Mouse (Mus musculus) midbrain, embryonic 14.5 days (tissue): Measurements from ENCODE around the gene Rora. TPM values are rescaled to one million over a fixed set of nuclear protein-coding genes. Genes with fewer than 3 reads are reported as not detected.

Experiments
- ATAC-seq: fragments of 200-750 bp; cut with Nextera tagmentation; 2 replicates; pipeline ENCODE4 v1.8.0; 2017; ENCODE audit warnings: moderate number of reproducible peaks, moderate library complexity; ENCODE audit not compliant: low FRiP score, low TSS enrichment
- DNase-seq: peaks from one replicate; pipeline ENCODE4 v3.0.0-alpha.2; 2015
- H3K27ac ChIP-seq: fragments of 300-500 bp; sonication (generic); replicated peaks from 2 replicates; pipeline ENCODE4 v1.5.1; 2014; ENCODE audit warnings: mild to moderate bottlenecking, low read depth, low read length, moderate library complexity
- H3K27me3 ChIP-seq: fragments of 300-500 bp; sonication (generic); 2 replicates; pipeline ENCODE4 v1.6.1; 2014; ENCODE audit warnings: low read length, control low read depth, mixed read lengths; ENCODE audit not compliant: control insufficient read depth, insufficient read depth
- H3K36me3 ChIP-seq: fragments of 300-500 bp; sonication (generic); 2 replicates; pipeline ENCODE4 v1.6.1; 2014; ENCODE audit warnings: low read length, control low read depth; ENCODE audit not compliant: control insufficient read depth, insufficient read depth
- H3K4me1 ChIP-seq: fragments of 300-500 bp; sonication (generic); 2 replicates; pipeline ENCODE4 v1.6.1; 2014; ENCODE audit warnings: mild to moderate bottlenecking, antibody characterized with exemption, low read length, control low read depth; ENCODE audit not compliant: control insufficient read depth, insufficient read depth
- H3K4me2 ChIP-seq: fragments of 300-500 bp; sonication (generic); 2 replicates; pipeline ENCODE4 v1.6.1; 2014; ENCODE audit warnings: mild to moderate bottlenecking, low read length, moderate library complexity
- H3K4me3 ChIP-seq: fragments of 300-500 bp; sonication (generic); replicated peaks from 2 replicates; pipeline ENCODE4 v1.5.1; 2014; ENCODE audit warnings: low read depth, low read length
- H3K9ac ChIP-seq: fragments of 300-500 bp; sonication (generic); replicated peaks from 2 replicates; pipeline ENCODE4 v1.6.1; 2014; ENCODE audit warnings: mild to moderate bottlenecking, low read length, moderate library complexity
- H3K9me3 ChIP-seq: fragments of 300-500 bp; sonication (generic); 2 replicates; pipeline ENCODE4 v1.6.1; 2016; ENCODE audit warnings: low read length, control low read depth, mixed read lengths; ENCODE audit not compliant: control insufficient read depth
- WGBS: fragments of 180-500 bp; shearing (Covaris S2); extraction: QIAGEN DNeasy Blood & Tissue Kit; methylation state at CpG from one replicate; pipeline ENCODE4 v1.1.7; 2014; 5-methylcytosine and 5-hydroxymethylcytosine counted together
- polyA plus RNA-seq: library from polyadenylated mRNA; unstranded; fragments of >200 nt; fragmentation: Nextera tagmentation; extraction: Ambion mirVana; gene quantifications from 2 replicates; pipeline ENCODE4 v1.2.1, GENCODE M21; 2014

Gene Rora
- polyA plus RNA-seq, 1 experiment from 2014 or later: 39.1 TPM

- 74% methylated on average over 8 of the region's 8 CpGs for WGBS
- Histone ChIP-seq H3K27ac (no peak overlapping the region), H3K27me3 (no peaks in the 10 kb centered on the region), H3K4me2 (no peak overlapping the region), H3K4me3 (no peak overlapping the region), H3K4me1 (peaks cover 23% of the 10 kb centered on the region), H3K36me3 (no peaks in the 10 kb centered on the region), H3K9ac (no peak overlapping the region), H3K9me3 (no peaks in the 10 kb centered on the region)
- ATAC-seq: no peak
- no peak for DNase-seq
Observed at GRCm38 (mm10) chr9:68759324-68759723, 105.7 kb downstream of the Rora start.

GRCm38 (mm10) chr9:68760329-68760728 is 106.7 kb downstream of the Rora start:
- no peaks in the 10 kb centered on the region for H3K9me3 ChIP-seq
- DNase-seq (no peak), ATAC-seq (no peak)
- peaks cover 22% of the 10 kb centered on the region for H3K4me1 ChIP-seq
- no peak overlapping the region for H3K9ac ChIP-seq
- WGBS: 84% methylated on average over 4 of the region's 4 CpGs
- H3K27me3 ChIP-seq: no peaks in the 10 kb centered on the region
- H3K4me2 ChIP-seq: no peak overlapping the region
- H3K36me3 ChIP-seq: no peaks in the 10 kb centered on the region
- H3K4me3 ChIP-seq: no peak overlapping the region
- no peak overlapping the region for H3K27ac ChIP-seq

GRCm38 (mm10) chr9:68760876-68761275 is 107.3 kb downstream of the Rora start:
- DNase-seq: no peak
- no peaks in the 10 kb centered on the region for H3K9me3 ChIP-seq
- H3K27ac ChIP-seq: no peak overlapping the region
- WGBS: 63% methylated on average over 3 of the region's 3 CpGs
- no peak overlapping the region for H3K4me2 ChIP-seq
- no peaks in the 10 kb centered on the region for H3K36me3 ChIP-seq
- peaks cover 19% of the 10 kb centered on the region for H3K4me1 ChIP-seq
- no peak for ATAC-seq
- no peak overlapping the region for H3K9ac ChIP-seq
- no peak overlapping the region for H3K4me3 ChIP-seq
- H3K27me3 ChIP-seq: no peaks in the 10 kb centered on the region

GRCm38 (mm10) chr9:68761672-68762071 is 108.1 kb downstream of the Rora start:
- Histone ChIP-seq H3K4me3 (no peak overlapping the region), H3K36me3 (no peaks in the 10 kb centered on the region), H3K27ac (peak overlapping the region; percentile 41; the same call in 1 of the 2 replicates), H3K4me1 (peaks cover 17% of the 10 kb centered on the region), H3K9me3 (no peaks in the 10 kb centered on the region), H3K9ac (no peak overlapping the region), H3K4me2 (no peak overlapping the region), H3K27me3 (no peaks in the 10 kb centered on the region)
- ATAC-seq (no peak), DNase-seq (no peak)
- WGBS: 23% methylated on average over 7 of the region's 7 CpGs

- H3K9me3 ChIP-seq: no peaks in the 10 kb centered on the region
- no peak overlapping the region for H3K4me2 ChIP-seq
- WGBS: 63% methylated on average over 1 of the region's 1 CpGs
Observed at GRCm38 (mm10) chr9:68765595-68765994, 112.0 kb downstream of the Rora start.

GRCm38 (mm10) chr9:68769638-68770037 is 116.1 kb downstream of the Rora start:
- no peaks in the 10 kb centered on the region for H3K27me3 ChIP-seq
- DNase-seq: no peak
- H3K36me3 ChIP-seq: no peaks in the 10 kb centered on the region
- H3K27ac ChIP-seq: no peak overlapping the region
- H3K9ac ChIP-seq: no peak overlapping the region
- no peak for ATAC-seq
- WGBS: 31% methylated on average over 1 of the region's 1 CpGs
- H3K4me3 ChIP-seq: no peak overlapping the region
- H3K4me2 ChIP-seq: no peak overlapping the region
- H3K9me3 ChIP-seq: no peaks in the 10 kb centered on the region
- H3K4me1 ChIP-seq: peaks cover 2% of the 10 kb centered on the region; the same call in 1 of the 2 replicates

More at GRCm38 (mm10) chr9:68765595-68765994, 112.0 kb downstream of the Rora start:
- Histone ChIP-seq H3K4me1 (peaks cover 16% of the 10 kb centered on the region; the same call in 1 of the 2 replicates), H3K4me3 (no peak overlapping the region), H3K9ac (no peak overlapping the region), H3K27ac (no peak overlapping the region), H3K36me3 (no peaks in the 10 kb centered on the region), H3K27me3 (no peaks in the 10 kb centered on the region)
- ATAC-seq (no peak), DNase-seq (no peak)

- 92% methylated on average over 3 of the region's 3 CpGs for WGBS
- no peak for DNase-seq
- H3K4me2 ChIP-seq: no peak overlapping the region
- H3K9me3 ChIP-seq: no peaks in the 10 kb centered on the region
- no peak overlapping the region for H3K27ac ChIP-seq
- H3K4me1 ChIP-seq: peaks cover 2% of the 10 kb centered on the region; the same call in 1 of the 2 replicates
- H3K36me3 ChIP-seq: no peaks in the 10 kb centered on the region
- no peak overlapping the region for H3K4me3 ChIP-seq
- no peak overlapping the region for H3K9ac ChIP-seq
- no peaks in the 10 kb centered on the region for H3K27me3 ChIP-seq
- no peak for ATAC-seq
Observed at GRCm38 (mm10) chr9:68771383-68771782, 117.8 kb downstream of the Rora start.

GRCm38 (mm10) chr9:68773770-68774169 is 120.2 kb downstream of the Rora start:
- no peaks in the 10 kb centered on the region; the same call in 1 of the 2 replicates for H3K4me1 ChIP-seq
- no peak overlapping the region for H3K4me3 ChIP-seq
- H3K27me3 ChIP-seq: no peaks in the 10 kb centered on the region
- ATAC-seq (no peak), DNase-seq (no peak)
- H3K27ac ChIP-seq: no peak overlapping the region
- H3K9me3 ChIP-seq: no peaks in the 10 kb centered on the region
- no peak overlapping the region for H3K9ac ChIP-seq
- WGBS: 87% methylated on average over 3 of the region's 3 CpGs
- H3K36me3 ChIP-seq: no peaks in the 10 kb centered on the region
- H3K4me2 ChIP-seq: no peak overlapping the region

GRCm38 (mm10) chr9:68782011-68782410 is 128.4 kb downstream of the Rora start:
- H3K36me3 ChIP-seq: no peaks in the 10 kb centered on the region
- no peak overlapping the region for H3K4me3 ChIP-seq
- H3K4me1 ChIP-seq: no peaks in the 10 kb centered on the region
- H3K9ac ChIP-seq: no peak overlapping the region
- WGBS: 86% methylated on average over 8 of the region's 8 CpGs
- no peaks in the 10 kb centered on the region for H3K27me3 ChIP-seq
- no peak overlapping the region for H3K4me2 ChIP-seq
- ATAC-seq (no peak), DNase-seq (no peak)
- H3K27ac ChIP-seq: no peak overlapping the region
- no peaks in the 10 kb centered on the region for H3K9me3 ChIP-seq
